Mouse (Mus musculus): ENCODE measurements at regions not wholly inside any gene's neighbourhood (a gene's known extent, or its start where the extent isn't known, plus 50 kb on each side); places are given as distances from the start of the nearest gene placed in this dataset.

GRCm38 (mm10) chr1:138343451-138343850, 69.9 kb downstream of the Atp6v1g3 start:
- DNase-seq, result no peak
- TF ChIP-seq CTCF (IDR thresholded peaks at IDR 0.05), result no peak
- no peak overlapping the region for H3K4me3 ChIP-seq
- H3K27ac ChIP-seq, result no peak overlapping the region
- intact Hi-C loops (cut with DNase I), result no loop called here

GRCm38 (mm10) chr1:138344920-138345319, 71.4 kb downstream of the Atp6v1g3 start:
- no peak overlapping the region for H3K27ac ChIP-seq
- DNase-seq, result no peak
- intact Hi-C loops (cut with DNase I), result no loop called here
- no peak for TF ChIP-seq CTCF (IDR thresholded peaks at IDR 0.05)
- no peak overlapping the region for H3K4me3 ChIP-seq

GRCm38 (mm10) chr1:138345992-138346391, 72.5 kb downstream of the Atp6v1g3 start:
- intact Hi-C loops (cut with DNase I), result no loop called here
- H3K27ac ChIP-seq, result peak overlapping the region; percentile 78
- H3K4me3 ChIP-seq, result no peak overlapping the region

GRCm38 (mm10) chr1:138346904-138347303, 73.4 kb downstream of the Atp6v1g3 start:
- H3K4me3 ChIP-seq, result peak overlapping the region; percentile 19; the same call in 1 of the 2 replicates
- TF ChIP-seq CTCF (IDR thresholded peaks at IDR 0.05), result no peak
- peak; percentile 36 for DNase-seq
- peak overlapping the region; percentile 78 for H3K27ac ChIP-seq
- intact Hi-C loops (cut with DNase I), result no loop called here

More at GRCm38 (mm10) chr1:138345992-138346391, 72.5 kb downstream of the Atp6v1g3 start:
- no peak for DNase-seq
- no peak for TF ChIP-seq CTCF (IDR thresholded peaks at IDR 0.05)

- no peak overlapping the region for H3K4me3 ChIP-seq
- DNase-seq, result no peak
- H3K27ac ChIP-seq, result peak overlapping the region; percentile 60
- TF ChIP-seq CTCF (IDR thresholded peaks at IDR 0.05), result no peak
- intact Hi-C loops (cut with DNase I), result no loop called here
These were observed 74.9 kb downstream of the Atp6v1g3 start for GRCm38 (mm10) chr1:138348447-138348846.

GRCm38 (mm10) chr1:138349099-138349498, 75.6 kb downstream of the Atp6v1g3 start:
- intact Hi-C loops (cut with DNase I), result no loop called here
- H3K27ac ChIP-seq, result no peak overlapping the region
- no peak overlapping the region for H3K4me3 ChIP-seq
- no peak for TF ChIP-seq CTCF (IDR thresholded peaks at IDR 0.05)
- DNase-seq, result no peak

GRCm38 (mm10) chr1:138356407-138356806, 82.9 kb downstream of the Atp6v1g3 start:
- Histone ChIP-seq H3K4me3 (no peak overlapping the region), H3K27ac (no peak overlapping the region)
- DNase-seq, result no peak
- no peak for TF ChIP-seq CTCF (IDR thresholded peaks at IDR 0.05)
- intact Hi-C loops (cut with DNase I), result no loop called here

GRCm38 (mm10) chr1:138362684-138363472, 89.3 kb downstream of the Atp6v1g3 start:
- no peak for TF ChIP-seq CTCF (IDR thresholded peaks at IDR 0.05)
- DNase-seq, result no peak
- intact Hi-C loops (cut with DNase I), result no loop called here
- no peak overlapping the region for H3K4me3 ChIP-seq
- H3K27ac ChIP-seq, result no peak overlapping the region

GRCm38 (mm10) chr1:138369953-138370482, 96.5 kb downstream of the Atp6v1g3 start:
- DNase-seq, result no peak
- no peak for TF ChIP-seq CTCF (IDR thresholded peaks at IDR 0.05)
- Histone ChIP-seq H3K4me3 (no peak overlapping the region), H3K27ac (no peak overlapping the region)
- intact Hi-C loops (cut with DNase I), result no loop called here

GRCm38 (mm10) chr1:138371474-138371873, 97.9 kb downstream of the Atp6v1g3 start:
- intact Hi-C loops (cut with DNase I), result no loop called here

GRCm38 (mm10) chr1:138384146-138384545, 110.6 kb downstream of the Atp6v1g3 start:
- no peak for DNase-seq
- intact Hi-C loops (cut with DNase I), result no loop called here
- no peak overlapping the region for H3K27ac ChIP-seq
- no peak for TF ChIP-seq CTCF (IDR thresholded peaks at IDR 0.05)
- H3K4me3 ChIP-seq, result no peak overlapping the region

More at GRCm38 (mm10) chr1:138371474-138371873, 97.9 kb downstream of the Atp6v1g3 start:
- no peak for TF ChIP-seq CTCF (IDR thresholded peaks at IDR 0.05)
- Histone ChIP-seq H3K4me3 (no peak overlapping the region), H3K27ac (no peak overlapping the region)
- DNase-seq, result no peak

GRCm38 (mm10) chr1:138385156-138385841, 111.8 kb downstream of the Atp6v1g3 start:
- TF ChIP-seq CTCF (IDR thresholded peaks at IDR 0.05), result no peak
- intact Hi-C loops (cut with DNase I), result no loop called here
- peak overlapping the region; percentile 43 for H3K4me3 ChIP-seq
- no peak overlapping the region for H3K27ac ChIP-seq
- peak; percentile 14 for DNase-seq

- intact Hi-C loops (cut with DNase I), result no loop called here
These were observed 112.5 kb downstream of the Atp6v1g3 start for GRCm38 (mm10) chr1:138386001-138386400.

More at GRCm38 (mm10) chr1:138386001-138386400, 112.5 kb downstream of the Atp6v1g3 start:
- H3K27ac ChIP-seq, result no peak overlapping the region
- no peak for DNase-seq
- no peak for TF ChIP-seq CTCF (IDR thresholded peaks at IDR 0.05)
- no peak overlapping the region for H3K4me3 ChIP-seq
